Mouse (Mus musculus): ENCODE data around the gene Dpy19l3. TPM values are rescaled to one million over a fixed set of nuclear protein-coding genes. Genes with fewer than 3 reads are reported as not detected.
A peak's percentile ranks its signal among the peaks of the same experiment; 100 is the strongest.

The Dpy19l3 gene
- total RNA-seq, 4 experiments from 2014 or later, result 73.1 to 97.4 (median 87.4) TPM

DNA sequence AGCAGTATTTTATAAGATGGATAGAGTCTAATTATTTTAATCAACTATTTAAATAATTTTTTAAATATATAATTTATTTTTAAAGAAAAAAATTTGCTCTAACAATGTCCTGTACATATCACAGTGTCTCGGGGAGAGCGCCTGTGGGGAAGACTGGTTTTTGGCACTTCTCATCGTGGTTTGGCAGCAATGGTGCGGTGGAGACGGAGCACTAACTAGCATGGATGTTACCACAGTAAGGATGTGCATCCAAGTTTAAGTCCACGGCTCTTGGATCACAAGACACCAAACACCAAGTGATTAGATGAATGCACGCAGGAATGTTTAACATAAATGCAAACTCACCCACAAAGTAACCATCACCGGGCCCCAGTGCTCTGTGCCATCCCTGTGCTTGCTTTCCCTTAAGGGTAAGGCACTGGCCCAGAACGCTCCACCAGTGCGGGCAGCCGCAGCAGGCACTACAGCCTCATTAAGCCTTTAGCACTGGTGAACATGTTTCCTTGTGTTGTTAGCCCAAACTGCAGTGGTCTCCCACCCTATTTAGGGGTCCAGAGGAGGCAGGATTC, 65.4 kb downstream of the Dpy19l3 start:
- no peak for DNase-seq (ENCODE audit: low spot score in 2 of 2)

DNA sequence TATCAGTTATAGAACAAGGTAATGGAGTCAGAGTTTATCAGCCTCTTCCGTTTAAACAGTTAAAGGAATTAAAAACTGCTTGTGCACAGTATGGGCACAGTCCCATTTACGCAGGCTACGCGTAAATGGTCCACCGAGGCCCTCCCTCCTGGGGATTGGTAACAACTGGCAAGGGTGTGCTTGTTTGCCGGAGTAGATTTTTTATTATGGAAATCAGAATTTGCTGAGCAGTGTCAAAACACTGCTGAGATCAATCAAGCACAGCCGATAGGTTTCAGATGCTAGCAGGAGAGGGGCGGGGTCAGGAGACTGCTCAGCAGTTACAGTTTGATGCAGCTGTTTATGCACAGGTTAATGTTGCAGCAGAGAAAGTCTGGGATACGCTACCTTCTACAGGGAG, 66.0 kb downstream of the Dpy19l3 start:
- no peak for DNase-seq (ENCODE audit: low spot score in 2 of 2)

DNA sequence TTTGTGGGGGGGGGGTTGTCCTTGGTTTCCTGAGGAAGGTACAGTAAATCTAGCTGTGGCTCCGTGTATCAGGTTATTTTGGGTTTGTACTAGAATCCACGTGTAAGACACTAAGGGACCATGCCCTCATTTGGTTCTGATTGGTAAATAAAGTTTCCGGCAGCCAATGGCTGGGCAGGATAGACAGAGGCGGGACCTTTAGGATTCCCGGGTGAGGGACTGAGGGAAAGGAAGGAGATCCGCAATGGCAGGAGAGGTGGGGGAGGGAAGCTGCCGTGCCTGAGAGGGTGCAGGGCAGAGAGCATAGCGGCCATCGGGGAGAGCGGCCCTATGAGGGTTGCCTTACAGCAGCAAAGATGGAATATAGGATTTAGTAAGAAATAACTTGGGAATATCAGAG, 67.0 kb downstream of the Dpy19l3 start:
- no peak for DNase-seq (ENCODE audit: low spot score in 2 of 2)

DNA sequence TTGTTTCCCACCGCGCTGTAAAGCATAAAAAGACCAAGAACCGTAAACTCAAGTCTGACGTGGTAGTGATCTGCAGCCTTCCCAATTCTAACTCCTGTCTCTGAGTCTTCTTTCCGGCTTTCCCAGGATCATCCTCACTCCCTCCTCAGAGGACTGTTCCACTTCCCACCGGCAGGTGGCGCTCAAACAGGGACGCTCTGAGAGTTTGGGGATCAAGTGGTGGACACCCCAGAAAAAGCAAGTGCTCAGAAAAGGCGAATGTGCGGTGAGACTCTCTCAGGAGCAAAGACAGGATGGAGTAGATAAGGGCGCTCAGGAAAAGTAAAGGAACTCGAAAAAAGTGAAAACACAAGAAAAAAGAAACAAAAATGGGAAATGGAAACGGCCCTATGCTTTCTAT, 67.5 kb downstream of the Dpy19l3 start:
- DNase-seq (ENCODE audit: low spot score in 2 of 2), result peak in 1 of 2 experiments; percentile 42

DNA sequence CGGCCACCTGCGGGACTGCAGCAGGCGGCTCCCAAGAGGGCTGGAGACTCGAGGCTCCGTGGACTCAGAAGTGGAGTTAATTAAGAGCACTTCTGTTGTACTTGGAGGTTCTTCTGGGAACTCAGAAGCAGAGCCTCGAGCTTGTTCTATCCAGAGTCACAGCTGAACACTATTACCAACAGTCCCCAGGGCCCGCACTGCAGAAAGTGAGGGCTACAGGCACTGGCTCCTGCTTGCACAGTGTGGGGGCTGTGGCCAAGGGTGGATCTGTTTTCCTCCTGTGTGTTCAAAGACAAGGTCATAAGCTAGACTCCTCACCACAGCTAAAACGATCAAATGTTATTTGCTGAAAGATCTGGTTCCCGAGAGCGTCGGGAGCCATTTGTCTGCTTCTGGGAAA, 68.0 kb downstream of the Dpy19l3 start:
- DNase-seq (ENCODE audit: low spot score in 2 of 2), result no peak

DNA sequence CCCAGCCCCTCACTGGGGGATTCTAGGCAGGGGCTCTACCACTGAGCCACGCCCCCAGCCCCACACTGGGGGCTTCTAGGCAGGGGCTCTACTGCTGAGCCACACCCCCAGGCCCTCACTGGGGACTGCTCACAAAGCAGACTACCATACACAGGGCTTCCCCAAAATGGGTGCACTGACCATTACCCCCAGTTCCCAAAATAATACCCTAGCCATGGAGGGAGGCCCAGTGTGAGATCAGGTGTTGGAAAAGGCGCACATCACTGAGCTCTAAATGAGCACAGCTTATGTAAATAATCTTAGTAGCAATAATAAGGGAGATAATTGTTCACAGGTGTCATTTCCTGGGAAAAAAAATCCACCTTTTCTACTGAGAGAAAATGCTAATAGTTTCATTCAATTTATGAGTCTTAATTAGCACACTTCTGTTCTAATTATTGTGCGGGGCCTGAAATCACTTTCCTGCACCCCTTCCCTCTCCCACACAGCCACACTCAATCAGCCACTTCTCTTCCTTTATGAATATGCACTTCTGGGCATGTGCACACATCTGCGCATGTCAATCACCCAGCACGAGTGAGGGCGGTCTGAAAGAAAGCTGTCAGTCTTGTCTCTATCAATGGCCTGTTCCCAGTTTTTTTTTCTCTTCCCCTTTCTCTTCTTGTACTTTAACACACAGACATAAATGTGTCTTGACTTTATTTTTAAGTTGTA, 70.7 kb downstream of the Dpy19l3 start:
- no peak for DNase-seq (ENCODE audit: low spot score in 2 of 2)

DNA sequence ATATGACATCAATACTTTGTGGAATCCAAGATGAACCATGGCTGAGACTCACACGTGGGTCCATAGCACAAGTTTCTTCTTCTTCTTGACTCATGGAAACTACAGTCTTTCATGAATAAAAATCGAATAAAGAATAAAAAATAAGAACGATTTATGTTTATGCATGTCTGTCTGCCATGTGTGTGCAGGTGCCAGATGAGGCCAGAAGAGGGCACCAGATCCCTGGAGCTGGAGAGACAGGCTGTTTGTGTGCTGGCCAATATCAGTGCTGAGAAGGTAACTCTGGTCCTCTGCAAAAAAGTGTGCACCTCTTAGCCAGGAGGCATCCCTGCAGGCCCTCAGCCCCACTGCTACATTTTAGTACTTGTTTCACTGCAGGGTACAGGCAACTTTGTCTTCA, 72.7 kb downstream of the Dpy19l3 start:
- DNase-seq (ENCODE audit: low spot score in 2 of 2), result no peak

DNA sequence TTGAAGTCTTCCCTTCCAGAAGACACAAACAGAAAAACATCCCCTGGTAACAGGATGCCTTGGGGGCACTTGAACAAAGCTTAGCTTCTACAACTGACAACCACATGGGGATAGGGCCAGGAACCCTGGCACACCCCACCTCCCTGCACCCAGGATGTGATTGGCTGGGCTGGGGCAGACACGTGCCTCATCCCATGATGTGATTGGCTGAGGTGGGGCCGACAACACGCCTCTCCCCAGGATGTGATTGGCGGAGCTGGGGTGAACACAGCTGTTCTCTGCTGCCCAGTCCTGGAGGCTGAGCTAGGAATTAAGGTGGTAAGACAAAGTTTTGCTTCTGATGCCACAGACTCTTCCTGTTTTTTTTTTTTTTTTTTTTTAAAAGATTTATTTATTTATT, 75.3 kb downstream of the Dpy19l3 start:
- no peak for DNase-seq (ENCODE audit: low spot score in 2 of 2)

DNA sequence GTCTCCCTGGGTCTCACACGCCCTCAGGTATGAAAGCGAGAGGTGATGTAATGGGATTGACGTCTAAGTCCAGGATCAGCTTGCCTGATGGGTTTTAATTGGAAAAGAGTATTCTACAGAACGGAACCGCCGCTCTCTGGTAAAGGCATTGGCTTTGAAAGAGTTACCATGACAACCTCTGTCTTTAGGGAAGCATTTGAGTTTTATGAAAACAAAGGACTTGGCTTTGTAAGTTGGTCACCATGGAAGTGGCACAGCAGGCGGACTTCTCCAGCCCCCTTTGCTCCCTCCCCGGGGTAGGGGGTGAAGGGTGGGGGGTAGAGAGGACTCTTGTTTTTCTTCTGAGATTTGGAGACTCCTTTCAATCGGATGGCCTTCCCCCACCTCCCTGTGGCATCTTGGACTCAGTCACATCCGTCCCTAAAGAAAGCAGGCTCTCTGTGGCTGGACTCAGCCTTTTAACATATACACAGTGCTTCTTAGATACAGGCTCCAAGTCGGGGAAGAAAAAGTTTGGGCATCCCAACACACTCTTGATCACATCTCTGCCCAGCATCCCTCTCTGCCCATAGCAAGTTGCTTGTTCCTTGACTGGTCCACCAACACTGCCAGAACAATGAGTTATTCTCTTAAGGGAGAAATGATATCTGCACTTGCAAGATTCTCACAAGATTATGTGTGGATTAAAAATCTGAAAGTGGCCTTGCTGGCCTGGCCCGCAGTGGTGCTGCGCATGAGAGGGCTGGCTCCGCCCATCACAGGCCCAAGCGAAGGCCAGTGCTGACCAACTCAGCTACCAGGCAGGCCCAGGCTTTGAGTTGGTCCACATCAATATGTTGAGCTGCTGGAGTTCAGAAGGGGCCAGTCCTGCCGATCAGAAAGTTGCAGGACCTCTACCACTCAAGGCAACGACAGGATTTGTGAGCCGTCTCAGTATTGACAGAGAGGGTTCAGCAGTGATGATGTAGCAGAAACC, 85.9 kb downstream of the Dpy19l3 start:
- peak in 1 of 2 experiments; percentile 14 for DNase-seq (ENCODE audit: low spot score in 2 of 2)

DNA sequence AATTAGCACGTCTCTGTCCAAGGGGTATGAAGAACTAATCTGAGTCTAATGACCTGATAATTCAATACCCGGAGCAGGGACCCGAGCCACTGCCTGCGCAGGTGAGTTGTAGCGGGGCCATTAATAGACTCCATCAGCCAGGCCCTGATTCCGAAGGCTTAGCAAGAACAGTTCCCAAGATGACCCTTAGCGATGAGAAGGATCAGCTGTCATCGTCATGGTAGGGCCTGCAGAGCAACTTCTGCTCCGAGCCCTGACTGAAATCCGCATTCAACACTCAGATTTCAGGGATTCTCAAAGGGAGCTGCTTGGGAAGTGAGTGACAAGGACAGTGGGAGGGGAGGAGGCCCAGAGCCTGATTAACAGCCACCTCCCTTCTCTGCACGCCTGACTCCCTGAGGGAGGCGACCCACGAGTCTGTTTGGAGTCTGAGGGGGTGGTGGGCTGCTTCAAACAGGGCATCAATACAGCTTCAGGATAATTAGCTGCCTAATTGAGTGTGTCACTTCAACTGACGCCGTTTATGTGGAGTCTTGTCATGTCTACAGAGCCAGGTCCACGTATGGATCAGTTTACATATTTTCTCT, 90.4 kb downstream of the Dpy19l3 start:
- no peak for DNase-seq (ENCODE audit: low spot score in 2 of 2)

DNA sequence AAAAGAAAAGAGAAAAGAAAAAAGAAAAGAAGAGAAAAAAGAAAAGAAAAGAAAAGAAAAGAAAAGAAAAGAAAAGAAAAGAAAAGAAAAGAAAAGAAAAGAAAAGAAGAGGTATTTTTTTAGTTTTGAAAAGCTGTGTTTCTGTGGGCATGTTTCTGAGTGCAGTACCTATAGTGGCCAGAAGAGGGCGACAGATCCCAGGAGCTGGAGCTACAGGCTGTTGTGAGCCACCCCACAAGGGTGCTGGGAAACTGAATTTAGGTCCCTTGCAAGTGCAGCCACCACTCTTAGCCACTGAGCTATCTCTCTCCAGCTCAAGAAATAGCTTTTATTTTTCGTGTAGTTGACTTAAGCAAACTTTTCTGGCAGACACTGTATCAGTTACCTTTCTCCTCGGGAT, 95.1 kb downstream of the Dpy19l3 start:
- no peak for DNase-seq (ENCODE audit: low spot score in 2 of 2)

DNA sequence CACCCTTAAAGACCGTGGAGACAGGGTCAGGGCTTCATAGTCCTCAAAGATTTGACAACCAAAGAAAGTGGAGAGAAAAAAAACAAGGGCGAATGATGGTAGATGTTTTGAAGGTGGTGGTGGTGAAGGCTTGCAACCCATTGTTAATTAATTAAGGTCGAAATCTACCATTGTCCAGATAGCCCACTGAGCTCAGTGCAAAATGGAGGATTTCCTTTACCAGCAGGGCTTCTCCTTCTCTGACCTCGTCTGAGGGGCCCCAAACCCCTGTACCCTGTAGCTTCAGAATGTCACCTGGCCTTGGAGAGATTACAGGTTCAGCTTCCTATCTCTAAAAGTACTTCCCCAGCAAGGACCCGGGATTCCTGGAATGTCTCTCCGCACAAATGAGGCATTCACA, 96.4 kb downstream of the Dpy19l3 start:
- no peak for DNase-seq (ENCODE audit: low spot score in 2 of 2)

DNA sequence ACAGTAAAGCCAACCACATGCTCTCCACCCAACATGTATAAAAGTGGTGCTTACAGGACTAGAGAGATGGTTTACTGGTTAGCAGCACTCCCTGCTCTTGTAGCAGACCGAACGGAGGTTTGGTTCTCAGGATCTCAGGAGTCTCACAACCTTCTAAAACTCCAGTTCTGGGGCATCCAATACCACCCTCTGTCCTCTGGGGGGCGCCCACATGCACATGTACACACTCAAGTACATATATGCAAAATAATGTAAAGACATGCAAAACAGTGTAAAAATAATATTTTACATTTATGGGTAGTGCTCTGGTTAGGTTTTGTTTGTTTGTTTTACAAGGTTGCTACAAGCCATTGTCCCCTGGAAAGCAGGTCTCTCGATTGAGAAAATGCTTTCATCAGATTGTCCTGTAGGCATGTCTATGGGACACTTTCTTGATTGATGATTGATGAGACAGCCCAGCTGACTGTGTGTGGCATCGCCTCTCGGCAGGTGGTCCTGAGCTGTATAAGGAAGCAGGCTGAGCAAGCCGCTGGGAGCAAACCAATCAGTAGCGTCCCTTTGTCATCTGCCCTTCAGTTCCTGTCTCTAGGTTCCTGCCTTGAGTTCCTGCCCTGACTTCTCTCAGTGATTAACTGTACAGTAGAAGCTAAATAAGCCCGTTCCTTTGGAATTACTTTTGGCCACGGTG, 102.5 kb downstream of the Dpy19l3 start:
- no peak for DNase-seq (ENCODE audit: low spot score in 2 of 2)

DNA sequence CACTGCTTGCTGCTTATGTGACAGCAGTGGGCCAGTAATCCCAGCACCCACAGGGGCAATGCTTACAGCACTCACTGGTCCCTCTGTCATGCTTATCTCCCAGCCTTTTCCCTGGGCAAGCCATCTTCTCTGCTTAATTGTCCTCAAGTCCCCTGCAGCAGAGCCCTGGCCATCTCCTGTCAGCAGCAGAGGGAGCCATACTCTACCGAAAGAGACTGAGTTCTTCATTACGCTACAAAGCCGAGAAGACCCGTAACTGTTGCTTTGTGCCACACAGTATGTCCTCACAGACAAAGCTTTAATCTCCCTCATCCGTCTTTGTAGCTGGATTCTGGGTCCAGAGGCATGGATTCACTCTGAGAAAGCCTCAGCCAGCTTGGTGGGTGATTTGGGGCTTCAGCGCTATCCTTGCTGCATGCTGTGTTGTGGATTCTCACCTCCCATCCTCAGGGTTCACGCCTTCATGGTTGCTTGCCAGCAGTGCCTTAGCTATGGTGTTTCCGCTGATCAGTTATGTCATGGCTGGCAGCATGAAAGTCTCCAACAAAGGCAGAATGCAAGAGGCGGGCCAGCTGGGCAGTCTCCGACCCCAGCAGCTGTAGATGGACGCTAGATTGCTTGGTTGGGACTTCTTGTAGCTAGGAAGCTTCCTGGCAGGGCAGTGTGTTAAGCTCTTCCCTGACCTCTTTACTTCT, 103.4 kb downstream of the Dpy19l3 start:
- peak; percentile 47 to 59 for DNase-seq (ENCODE audit: low spot score in 2 of 2)

DNA sequence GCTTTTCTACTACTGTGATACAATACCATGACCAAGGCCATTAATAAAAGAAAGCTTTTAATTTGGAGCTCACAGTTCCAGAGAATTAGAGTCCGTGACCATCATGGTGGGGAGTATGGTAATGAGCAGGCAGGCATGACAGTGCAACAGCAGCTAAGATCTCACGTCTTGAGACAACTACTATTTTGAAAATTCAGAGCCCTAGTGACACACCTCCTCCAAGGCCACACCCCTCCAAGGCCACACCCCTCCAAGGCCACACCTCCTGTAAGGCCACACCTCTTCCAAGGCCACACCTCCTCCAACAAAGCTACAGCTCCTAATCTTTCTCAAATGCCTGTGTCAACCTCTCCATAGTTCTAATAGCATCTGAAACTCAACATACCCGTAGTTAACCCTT, 105.2 kb downstream of the Dpy19l3 start:
- DNase-seq (ENCODE audit: low spot score in 2 of 2), result no peak

DNA sequence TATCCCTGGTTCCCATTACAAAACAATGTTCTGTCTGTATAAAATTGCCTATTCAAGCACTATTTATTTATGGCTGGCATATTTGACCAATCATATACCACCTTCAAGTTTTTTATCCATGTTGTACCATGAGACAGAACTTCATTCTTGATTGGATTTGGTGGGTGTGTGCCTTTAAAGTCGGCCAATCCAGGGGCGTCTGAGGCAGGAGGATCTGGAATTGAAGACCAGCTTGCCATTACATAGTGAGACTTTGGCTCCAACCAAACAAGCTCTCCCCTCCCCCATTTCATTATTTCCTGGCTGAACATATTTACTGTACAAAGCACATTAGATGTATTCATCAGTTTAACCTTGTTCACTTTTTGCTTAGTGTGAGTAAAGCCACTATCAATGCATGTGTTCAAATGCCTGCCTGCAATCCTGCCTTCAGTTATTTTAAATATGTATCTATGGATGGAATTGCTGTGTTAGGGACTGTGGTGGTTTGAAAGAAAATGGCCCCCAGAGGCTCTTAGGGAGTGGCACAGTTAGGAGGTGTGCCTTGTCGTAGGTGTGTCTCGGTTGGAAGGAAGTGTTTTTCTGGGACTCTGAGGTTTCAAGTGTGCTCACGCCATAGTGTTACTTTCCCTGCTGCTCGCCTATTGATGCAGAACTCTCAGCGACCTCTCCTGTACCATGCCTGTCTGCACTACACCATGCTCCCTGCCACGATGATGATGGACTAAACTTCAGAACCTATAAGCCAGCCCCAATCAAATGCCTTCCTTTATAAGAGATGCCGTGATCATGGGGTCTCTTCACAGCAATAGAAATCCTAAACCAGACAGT, 105.8 kb downstream of the Dpy19l3 start:
- no peak for DNase-seq (ENCODE audit: low spot score in 2 of 2)

DNA sequence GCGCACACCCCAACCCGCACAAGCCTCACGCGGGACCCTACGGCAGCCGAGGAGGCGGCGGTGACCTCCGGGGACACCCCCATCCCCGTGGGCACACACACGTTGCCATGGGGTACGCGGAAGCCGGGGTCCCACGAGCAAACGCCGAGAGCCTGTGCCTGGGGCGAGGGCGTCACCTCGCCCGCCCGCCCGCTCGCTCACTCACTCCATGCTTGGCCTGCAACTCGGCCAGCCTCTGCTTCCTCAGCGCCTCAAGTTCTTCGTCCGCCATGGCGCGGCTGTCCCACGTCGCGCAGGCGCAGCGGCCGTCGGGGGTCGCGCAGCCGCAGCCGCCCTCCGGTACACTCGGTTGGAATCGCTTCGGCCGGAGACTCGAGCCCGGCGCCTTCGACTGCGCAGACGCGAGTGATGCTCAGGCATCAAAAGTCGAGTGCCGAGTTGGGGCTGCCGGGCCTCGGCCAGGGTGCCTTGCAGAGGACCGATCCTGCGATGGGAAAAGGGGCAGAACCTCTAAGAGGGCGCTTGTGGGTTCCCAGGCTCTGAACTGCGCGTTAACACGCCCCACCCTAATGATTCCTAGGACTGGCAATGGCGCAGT, 107.1 kb downstream of the Dpy19l3 start, which contains the start of gene Pdcd5:
TSS of gene Pdcd5 (minus strand) at position 421 of the 598 bp plus-strand sequence.
- peak; percentile 93 to 98 for DNase-seq (ENCODE audit: low spot score in 2 of 2)

DNA sequence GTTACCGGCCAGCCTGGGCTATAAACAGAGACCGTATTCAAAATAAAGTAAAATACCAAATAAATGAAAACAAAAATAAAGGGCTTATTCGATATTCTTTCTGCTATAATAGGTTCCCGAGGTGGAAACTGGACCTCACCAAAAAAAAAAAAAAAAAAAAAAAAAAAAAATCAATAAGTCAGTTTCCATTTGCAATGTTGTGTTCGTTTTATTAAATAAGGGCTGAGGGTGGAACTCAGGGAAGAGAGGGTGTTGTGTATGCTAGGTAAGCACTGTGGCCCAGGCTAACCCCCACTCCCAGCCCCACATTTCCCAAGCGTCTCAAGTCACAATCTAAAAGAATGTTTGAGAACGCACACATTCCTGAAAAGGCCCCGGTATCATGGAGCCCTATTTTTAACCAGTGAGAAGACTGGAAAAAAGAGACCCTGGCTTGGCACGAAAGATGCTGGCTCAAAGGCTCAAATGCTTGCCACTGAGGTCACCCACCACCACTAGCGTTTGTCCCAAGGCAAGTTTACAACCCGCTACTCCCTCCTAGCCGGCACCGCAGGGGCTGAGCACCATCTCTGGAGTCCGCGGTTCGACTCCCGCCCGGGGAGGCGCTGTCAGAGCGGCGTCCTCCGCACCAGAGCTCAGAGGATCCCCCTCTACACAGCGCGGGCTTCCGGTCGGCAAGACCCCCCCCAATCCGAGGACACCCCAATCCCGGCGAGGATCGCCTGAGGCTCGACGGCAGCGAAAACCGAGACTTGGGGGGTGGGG, 107.8 kb downstream of the Dpy19l3 start:
- no peak for DNase-seq (ENCODE audit: low spot score in 2 of 2)
